Mouse (Mus musculus) right cerebral cortex, postnatal 36 days (tissue): Measurements from ENCODE around the gene Gpatch1.
"Not testable (repeated sequence)": the region's sequence is repeated elsewhere in the genome, so short reads cannot be mapped to it uniquely, and the experiment has no call there.

Experiments used
- DNase-seq, 2 experiments: peaks; one replicate each; pipeline ENCODE4 v3.0.0; 2022; ENCODE audit warnings: low spot score in 2 of 2, mixed read lengths in 1 of 2

The Gpatch1 gene

DNA sequence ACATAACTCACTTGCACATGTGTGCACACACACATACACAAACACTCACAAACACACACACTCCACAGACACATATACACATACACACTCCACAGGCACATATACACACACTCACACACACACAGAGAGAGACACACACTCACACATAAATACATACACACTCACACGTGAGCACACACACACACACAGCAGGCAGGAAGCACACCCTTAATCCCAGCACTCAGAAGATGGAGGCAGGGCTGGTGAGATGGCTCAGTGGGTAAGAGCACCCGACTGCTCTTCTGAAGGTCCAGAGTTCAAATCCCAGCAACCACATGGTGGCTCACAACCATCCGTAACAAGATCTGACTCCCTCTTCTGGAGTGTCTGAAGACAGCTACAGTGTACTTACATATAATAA, 80.3 kb downstream of the Gpatch1 start:
- not testable (repeated sequence) for DNase-seq

DNA sequence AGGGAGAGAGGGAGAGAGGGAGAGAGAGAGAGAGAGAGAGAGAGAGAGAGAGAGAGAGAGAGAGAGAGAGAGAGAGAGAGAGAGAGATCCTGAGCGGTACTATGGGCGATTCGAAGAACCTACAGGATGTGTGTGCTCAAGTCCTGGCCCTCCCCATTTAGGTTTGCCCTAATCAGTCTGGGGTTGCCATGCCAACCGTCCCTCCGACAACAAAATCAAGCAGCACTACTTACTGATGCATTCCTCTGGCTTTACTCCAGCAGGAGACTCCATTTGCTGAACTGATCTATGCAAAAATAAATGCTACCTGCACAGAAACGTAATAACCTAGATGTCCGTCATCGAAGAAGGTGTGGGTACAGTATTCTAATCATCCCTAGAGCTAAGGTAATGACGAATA, 82.9 kb downstream of the Gpatch1 start:
- DNase-seq: peak; percentile 50

- peak; percentile 97 to 99 for DNase-seq
These were observed 83.6 kb downstream of the Gpatch1 start for GRCm38 (mm10) chr7:35234361-35235245.

DNA sequence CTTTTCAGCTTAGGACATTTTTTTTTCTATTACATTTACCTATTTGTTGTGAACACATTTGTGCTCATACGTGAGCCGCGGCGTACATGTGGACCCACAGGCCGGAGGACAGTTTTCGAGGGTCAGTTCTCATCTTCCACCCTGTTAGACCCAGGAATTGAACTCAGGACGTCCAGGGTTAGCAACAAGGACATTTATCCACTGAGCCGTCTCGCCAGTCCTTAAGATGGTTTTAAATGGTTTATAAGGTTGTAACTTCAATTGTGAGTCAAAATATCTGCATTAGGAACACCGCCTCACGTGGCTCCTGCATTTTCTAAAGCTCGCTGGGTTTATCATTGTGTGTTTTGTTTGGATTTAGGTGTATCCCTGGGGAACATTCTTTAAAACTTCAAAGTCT, 84.4 kb downstream of the Gpatch1 start:
- no peak for DNase-seq

- no peak for DNase-seq
These were observed 85.3 kb downstream of the Gpatch1 start for GRCm38 (mm10) chr7:35232796-35233455.

GRCm38 (mm10) chr7:35230333-35230732, 87.9 kb downstream of the Gpatch1 start:
- no peak for DNase-seq
